Mouse (Mus musculus) cortical plate, adult 2 months (tissue): ENCODE measurements at regions not wholly inside any gene's neighbourhood (a gene's known extent, or its start where the extent isn't known, plus 50 kb on each side); places are given as distances from the start of the nearest gene placed in this dataset.

ENCODE experiments used
- CTCF ChIP-seq: fragments of 200-500 bp; IDR thresholded peaks from 2 replicates; pipeline ENCODE4 v1.5.1; 2011; ENCODE audit warnings: mild to moderate bottlenecking, control low read depth, low read length; ENCODE audit not compliant: insufficient read depth; ENCODE audit errors: extremely low read depth
- POLR2A ChIP-seq: fragments of 200-500 bp; IDR thresholded peaks from 2 replicates; pipeline ENCODE4 v1.6.1; 2011; ENCODE audit warnings: mild to moderate bottlenecking, low read length, control low read depth; ENCODE audit not compliant: insufficient read depth; ENCODE audit errors: extremely low read depth

DNA sequence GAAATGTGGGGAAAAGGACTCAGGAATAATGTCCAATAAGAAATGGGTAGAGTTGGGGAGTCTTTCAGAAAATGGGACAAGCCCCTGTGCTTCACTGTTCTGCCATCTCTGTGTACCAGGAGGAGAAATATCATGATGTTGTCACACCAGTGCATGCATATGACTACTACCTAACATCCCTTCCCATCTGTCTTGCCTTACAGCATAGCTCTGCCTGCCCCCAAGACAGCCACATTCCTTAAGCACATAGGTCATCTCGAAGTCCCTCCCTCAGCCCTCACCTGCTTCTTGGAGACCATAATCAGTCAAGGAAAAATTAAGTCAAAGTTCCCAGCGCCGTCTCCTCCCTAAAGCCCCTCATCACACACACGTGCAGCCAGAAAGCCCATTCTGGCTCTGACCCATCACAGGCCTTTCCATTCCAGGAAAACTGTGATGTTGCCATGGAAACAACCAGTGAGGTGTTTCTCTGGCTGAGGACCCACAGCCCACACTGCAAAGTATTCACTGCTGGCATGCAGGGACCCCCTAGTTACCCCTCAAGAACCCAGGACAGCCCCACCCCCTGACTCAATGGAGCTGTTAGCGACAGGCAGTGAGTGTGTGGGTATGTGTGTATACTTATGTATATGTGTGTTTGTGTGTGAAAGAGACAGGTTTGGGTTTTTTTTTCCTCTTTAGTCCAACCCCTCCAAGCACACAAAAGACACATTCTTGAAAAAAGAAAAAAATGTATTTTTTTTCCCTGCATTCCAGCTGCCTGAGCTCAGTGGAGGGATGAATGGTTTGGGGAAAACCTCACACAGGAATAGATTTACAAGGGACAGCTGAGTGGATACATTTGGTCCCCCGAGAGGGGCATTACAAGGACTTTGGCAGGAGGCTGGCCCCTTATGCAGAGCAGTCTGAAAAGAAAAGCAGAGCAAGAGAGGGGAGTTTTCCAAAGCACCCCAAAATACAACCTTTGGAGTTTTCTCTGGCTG, 205.5 kb downstream of the Snx19 start:
- no peak for TF ChIP-seq CTCF
- no peak for TF ChIP-seq POLR2A
